Comparison of ENCODE assay signal across 16 mouse cellular contexts in genomic region chr10:79897316-79898245, GRCm38 (mm10). TPM values are rescaled to one million over a fixed set of nuclear protein-coding genes. Genes with fewer than 3 reads are reported as not detected.
A peak's percentile ranks its signal among the peaks of the same experiment; 100 is the strongest.
DNase-seq lines count a peak whose midpoint lies in the region; ATAC-seq and TF ChIP-seq lines count a peak whose summit lies in the region.
"Had no signal": no experiment of that assay in that cellular context is flagged by ENCODE, and none has a peak within 500 bp of the region (broad histone marks: within the 10 kb centered on the region; RNA-seq: fewer than 3 reads in every experiment).

No protein-coding gene starts in this region.

- ATAC-seq in lung, postnatal 0 days, result peak; percentile 13; the same call in 1 of the 2 replicates
- no peak for ATAC-seq in embryonic facial prominence, embryonic 12.5 days (ENCODE audit: insufficient number of reproducible peaks, insufficient read depth, low FRiP score, low TSS enrichment)

- H3K4me2 ChIP-seq in lung, postnatal 0 days (replicated peaks; ENCODE audit: low read depth, low read length), result no peak overlapping the region
- no peak overlapping the region for H3K4me2 ChIP-seq in embryonic facial prominence, embryonic 12.5 days (replicated peaks)
- H3K4me2 ChIP-seq: forebrain, embryonic 12.5 days had no signal

- no peaks in the 10 kb centered on the region for H3K9me3 ChIP-seq in lung, postnatal 0 days (ENCODE audit: low read length)
- no peaks in the 10 kb centered on the region for H3K9me3 ChIP-seq in embryonic facial prominence, embryonic 12.5 days
- no peaks in the 10 kb centered on the region for H3K9me3 ChIP-seq in limb, embryonic 10.5 days (replicated peaks)
- H3K9me3 ChIP-seq: forebrain, embryonic 12.5 days had no signal

- no peak for TF ChIP-seq EP300 in lung, postnatal 0 days (IDR thresholded peaks at IDR 0.05)

- TF ChIP-seq CTCF in lung, postnatal 0 days (IDR thresholded peaks at IDR 0.05), result no peak
- no peak for TF ChIP-seq CTCF in lung, adult 2 months (IDR thresholded peaks at IDR 0.05; ENCODE audit: insufficient read depth, low read length)

- H3K4me3 ChIP-seq in lung, postnatal 0 days (ENCODE audit: low read depth, low read length), result no peak overlapping the region
- no peak overlapping the region for H3K4me3 ChIP-seq in lung, adult 2 months (replicated peaks; ENCODE audit: extremely low read depth, low read depth, low read length)
- no peak overlapping the region for H3K4me3 ChIP-seq in embryonic facial prominence, embryonic 12.5 days
- 0 out of 2 replicates have a peak overlapping the region, but pooled peaks have one; percentile 6 for H3K4me3 ChIP-seq in limb, embryonic 10.5 days
- H3K4me3 ChIP-seq: forebrain, embryonic 12.5 days had no signal

- no peak for TF ChIP-seq POLR2A in lung, adult 2 months (IDR thresholded peaks at IDR 0.05; ENCODE audit: borderline replicate concordance, extremely low read depth, low read depth, low read length)

- no peak for DNase-seq in lung, postnatal 0 days (ENCODE audit: low spot score)
- no peak for DNase-seq in lung, adult 2 months
- DNase-seq in limb, embryonic 10.5 days (ENCODE audit: low spot score), result no peak
- peak; percentile 92 for DNase-seq in yolk sac, embryonic 10.5 days (ENCODE audit: low spot score)
- no peak for DNase-seq in left cerebral cortex, postnatal 36 days (ENCODE audit: low spot score in 2 of 2)
- no peak for DNase-seq in cerebellum, postnatal 36 days
- DNase-seq: gastrocnemius, postnatal 36 days; heart, postnatal 10 days; spleen, adult 18-20 months; thymus, postnatal 25 days had no signal

- H3K36me3 ChIP-seq in lung, postnatal 0 days (ENCODE audit: insufficient read depth, low read length), result peaks cover 23% of the 10 kb centered on the region; the same call in 1 of the 2 replicates
- peaks cover 75% of the 10 kb centered on the region for H3K36me3 ChIP-seq in embryonic facial prominence, embryonic 12.5 days
- peaks cover 76% of the 10 kb centered on the region for H3K36me3 ChIP-seq in limb, embryonic 10.5 days

- H3K27ac ChIP-seq in lung, postnatal 0 days (ENCODE audit: low read length), result peak overlapping the region; percentile 20; the same call in 1 of the 2 replicates
- no peak overlapping the region for H3K27ac ChIP-seq in embryonic facial prominence, embryonic 12.5 days
- 0 out of 2 replicates have a peak overlapping the region, but pooled peaks have one; percentile 46 for H3K27ac ChIP-seq in limb, embryonic 10.5 days
- H3K27ac ChIP-seq: forebrain, embryonic 12.5 days; macrophage had no signal

- intact Hi-C loops in left cerebral cortex, postnatal 36 days (cut with DNase I), result no loop called here

- H3K4me1 ChIP-seq in lung, postnatal 0 days (ENCODE audit: insufficient read depth, low read depth, low read length), result no peaks in the 10 kb centered on the region; the same call in 1 of the 2 replicates
- no peaks in the 10 kb centered on the region for H3K4me1 ChIP-seq in lung, adult 2 months (ENCODE audit: control insufficient read depth, insufficient read depth, low read length)
- no peaks in the 10 kb centered on the region for H3K4me1 ChIP-seq in embryonic facial prominence, embryonic 12.5 days
- peaks cover 33% of the 10 kb centered on the region for H3K4me1 ChIP-seq in limb, embryonic 10.5 days

- no peaks in the 10 kb centered on the region for H3K27me3 ChIP-seq in lung, postnatal 0 days (replicated peaks; ENCODE audit: insufficient read depth, low read length)
- no peaks in the 10 kb centered on the region for H3K27me3 ChIP-seq in embryonic facial prominence, embryonic 12.5 days
- no peaks in the 10 kb centered on the region; the same call in 1 of the 2 replicates for H3K27me3 ChIP-seq in limb, embryonic 10.5 days (ENCODE audit: low read depth, poor library complexity, severe bottlenecking)

- WGBS in lung, postnatal 0 days, result 58% methylated on average over 19 of the region's 20 CpGs
- WGBS in lung, adult 2 months, result 65% methylated on average over 20 of the region's 20 CpGs
- WGBS in embryonic facial prominence, embryonic 12.5 days, result 48% methylated on average over 20 of the region's 20 CpGs
- WGBS in limb, embryonic 10.5 days, result 46% methylated on average over 19 of the region's 20 CpGs

- no peak overlapping the region for H3K9ac ChIP-seq in lung, postnatal 0 days (replicated peaks; ENCODE audit: low read depth)
- H3K9ac ChIP-seq in embryonic facial prominence, embryonic 12.5 days, result peak overlapping the region; percentile 19
- H3K9ac ChIP-seq: forebrain, embryonic 12.5 days had no signal

RNA-seq across cellular contexts. Expression of gene Cfd, which starts 6.9 kb away (rescaled TPM):
- polyA plus RNA-seq in lung, postnatal 0 days (2015; fragmentation: Nextera tagmentation; extraction: Ambion mirVana), result not detected in 2 replicates
- 297 and 1,797 TPM in 2 replicates for polyA plus RNA-seq in lung, adult 2 months (2012; rRNA removed)
- polyA plus RNA-seq in embryonic facial prominence, embryonic 12.5 days (2016; fragmentation: Nextera tagmentation; extraction: Ambion mirVana), result not detected in 2 replicates
- not detected in 2 replicates for polyA plus RNA-seq in limb, embryonic 10.5 days (2016; fragmentation: Nextera tagmentation; extraction: Ambion mirVana)
- total RNA-seq in left cerebral cortex, postnatal 36 days (2021), result not detected
- total RNA-seq: common myeloid progenitor, adult 5-6 weeks; ES-E14 had no signal
- polyA plus RNA-seq: forebrain, embryonic 12.5 days; limb, embryonic 11.5 days; macrophage had no signal

RNA-seq across cellular contexts. Expression of gene Med16, which starts 11.1 kb away (rescaled TPM):
- polyA plus RNA-seq in lung, postnatal 0 days (2015; fragmentation: Nextera tagmentation; extraction: Ambion mirVana), result 32.0 and 32.8 TPM in 2 replicates
- polyA plus RNA-seq in lung, adult 2 months (2012; rRNA removed), result 76.2 and 79.1 TPM in 2 replicates
- polyA plus RNA-seq in embryonic facial prominence, embryonic 12.5 days (2016; fragmentation: Nextera tagmentation; extraction: Ambion mirVana), result 60.4 and 60.9 TPM in 2 replicates
- polyA plus RNA-seq in limb, embryonic 10.5 days (2016; fragmentation: Nextera tagmentation; extraction: Ambion mirVana), result 63.6 and 67.1 TPM in 2 replicates
- 10 to 100 TPM; 53.2 to 60.6 TPM for total RNA-seq in left cerebral cortex, postnatal 36 days (2021)

RNA-seq across cellular contexts. Expression of gene Elane, which starts 11.5 kb away (rescaled TPM):
- polyA plus RNA-seq in lung, postnatal 0 days (2015; fragmentation: Nextera tagmentation; extraction: Ambion mirVana), result 0.92 TPM in 1 of 2 replicates, not detected in the other
- polyA plus RNA-seq in lung, adult 2 months (2012; rRNA removed), result 0.11 and 0.85 TPM in 2 replicates
- 0.33 and 0.55 TPM in 2 replicates for polyA plus RNA-seq in embryonic facial prominence, embryonic 12.5 days (2016; fragmentation: Nextera tagmentation; extraction: Ambion mirVana)
- polyA plus RNA-seq in limb, embryonic 10.5 days (2016; fragmentation: Nextera tagmentation; extraction: Ambion mirVana), result not detected in 2 replicates
- total RNA-seq in left cerebral cortex, postnatal 36 days (2021), result not detected
- total RNA-seq: ES-E14; gastrocnemius, postnatal 36 days; heart, postnatal 10 days had no signal
- polyA plus RNA-seq: forebrain, embryonic 12.5 days had no signal

RNA-seq across cellular contexts. Expression of gene Gm26602, which starts 13.1 kb away (rescaled TPM):
- polyA plus RNA-seq in lung, postnatal 0 days (2015; fragmentation: Nextera tagmentation; extraction: Ambion mirVana), result not detected in 2 replicates
- polyA plus RNA-seq in lung, adult 2 months (2012; rRNA removed), result not detected in 2 replicates
- polyA plus RNA-seq in embryonic facial prominence, embryonic 12.5 days (2016; fragmentation: Nextera tagmentation; extraction: Ambion mirVana), result 5.0 and 18.8 TPM in 2 replicates
- not detected in 2 replicates for polyA plus RNA-seq in limb, embryonic 10.5 days (2016; fragmentation: Nextera tagmentation; extraction: Ambion mirVana)
- total RNA-seq in left cerebral cortex, postnatal 36 days (2021), result not detected
- total RNA-seq: gastrocnemius, postnatal 36 days; heart, postnatal 10 days had no signal

RNA-seq across cellular contexts. Expression of gene Kiss1r, which starts 19.2 kb away (rescaled TPM):
- 1.6 and 1.7 TPM in 2 replicates for polyA plus RNA-seq in lung, postnatal 0 days (2015; fragmentation: Nextera tagmentation; extraction: Ambion mirVana)
- polyA plus RNA-seq in lung, adult 2 months (2012; rRNA removed), result 20.9 and 24.4 TPM in 2 replicates
- 0.85 and 1.4 TPM in 2 replicates for polyA plus RNA-seq in embryonic facial prominence, embryonic 12.5 days (2016; fragmentation: Nextera tagmentation; extraction: Ambion mirVana)
- 0.31 and 0.49 TPM in 2 replicates for polyA plus RNA-seq in limb, embryonic 10.5 days (2016; fragmentation: Nextera tagmentation; extraction: Ambion mirVana)
- 1 to 10 TPM; 6.7 to 8.2 TPM for total RNA-seq in left cerebral cortex, postnatal 36 days (2021)

Comparison
In these comparisons a context has a peak if more than half of its experiments do, and no peak if none do; other contexts are left out.
1. RNA of gene Cfd, which starts 6.9 kb away (polyA plus RNA-seq): 297 to 1,797 TPM in lung, adult 2 months; not detected in limb, embryonic 10.5 days, not detected in lung, postnatal 0 days and not detected in embryonic facial prominence, embryonic 12.5 days; every median in the first group is over 100 times any median in the second.